Mouse (Mus musculus): ENCODE data around the gene Pgp.

Gene Pgp

GRCm38 (mm10) chr17:24481027-24481815 lies 11.0 kb downstream of the Pgp start:
- DNase-seq (ENCODE audit: low spot score in 2 of 2): no peak

GRCm38 (mm10) chr17:24483495-24483894 lies 13.3 kb downstream of the Pgp start:
- DNase-seq (ENCODE audit: low spot score in 2 of 2): no peak

GRCm38 (mm10) chr17:24485090-24485860 lies 15.1 kb downstream of the Pgp start:
- peak in 1 of 2 experiments; percentile 69 for DNase-seq (ENCODE audit: low spot score in 2 of 2)

GRCm38 (mm10) chr17:24488186-24488661 lies 18.0 kb downstream of the Pgp start, which contains the start of gene Caskin1:
Caskin1 (plus strand) TSS chr17:24488601.
- no peak for DNase-seq (ENCODE audit: low spot score in 2 of 2)

GRCm38 (mm10) chr17:24488662-24489264 lies 18.6 kb downstream of the Pgp start:
- DNase-seq (ENCODE audit: low spot score in 2 of 2): peak in 1 of 2 experiments; percentile 48

GRCm38 (mm10) chr17:24489265-24490030 lies 19.3 kb downstream of the Pgp start:
- no peak for DNase-seq (ENCODE audit: low spot score in 2 of 2)

- peak in 1 of 2 experiments; percentile 25 for DNase-seq (ENCODE audit: low spot score in 2 of 2)
Measured at GRCm38 (mm10) chr17:24490399-24490798, 20.2 kb downstream of the Pgp start.

GRCm38 (mm10) chr17:24494627-24495335 lies 24.6 kb downstream of the Pgp start:
- peak; percentile 49 to 68 for DNase-seq (ENCODE audit: low spot score in 2 of 2)

- DNase-seq (ENCODE audit: low spot score in 2 of 2): peak; percentile 34 to 65
Measured at GRCm38 (mm10) chr17:24495443-24495842, 25.3 kb downstream of the Pgp start.

GRCm38 (mm10) chr17:24496026-24496425 lies 25.8 kb downstream of the Pgp start:
- DNase-seq (ENCODE audit: low spot score in 2 of 2): no peak

- DNase-seq (ENCODE audit: low spot score in 2 of 2): no peak
Measured at GRCm38 (mm10) chr17:24502208-24502607, 32.0 kb downstream of the Pgp start.

- DNase-seq (ENCODE audit: low spot score in 2 of 2): no peak
Measured at GRCm38 (mm10) chr17:24504085-24504484, 33.9 kb downstream of the Pgp start.

GRCm38 (mm10) chr17:24505286-24505955 lies 35.2 kb downstream of the Pgp start:
- DNase-seq (ENCODE audit: low spot score in 2 of 2): no peak

- no peak for DNase-seq (ENCODE audit: low spot score in 2 of 2)
Measured at GRCm38 (mm10) chr17:24506332-24507070, 36.3 kb downstream of the Pgp start.

GRCm38 (mm10) chr17:24507129-24507664 lies 37.0 kb downstream of the Pgp start:
- DNase-seq (ENCODE audit: low spot score in 2 of 2): peak in 1 of 2 experiments; percentile 29

- no peak for DNase-seq (ENCODE audit: low spot score in 2 of 2)
Measured at GRCm38 (mm10) chr17:24507806-24508460, 37.7 kb downstream of the Pgp start.

- DNase-seq (ENCODE audit: low spot score in 2 of 2): peak in 1 of 2 experiments; percentile 69
Measured at GRCm38 (mm10) chr17:24513609-24514008, 43.4 kb downstream of the Pgp start.

Data from frontal cortex, postnatal 10 days (tissue).